Mouse (Mus musculus): ENCODE results near the gene Ggt6. TPM values are rescaled to one million over a fixed set of nuclear protein-coding genes. Genes with fewer than 3 reads are reported as not detected.
A peak's percentile ranks its signal among the peaks of the same experiment; 100 is the strongest.

Ggt6 gene
- polyA plus RNA-seq (2015; fragmentation: Nextera tagmentation; extraction: Ambion mirVana): 0.79 and 1.2 TPM in 2 replicates

- WGBS (ENCODE audit: insufficient replicate concordance): 53% methylated on average over 11 of the region's 11 CpGs
- H3K36me3 ChIP-seq (replicated peaks; ENCODE audit: insufficient read depth, low read length): no peaks in the 10 kb centered on the region
- H3K9ac ChIP-seq (replicated peaks): no peak within 1 kb of the TSS
- no peak within 1 kb of the TSS for H3K4me3 ChIP-seq (ENCODE audit: low read depth, low read length)
- H3K27ac ChIP-seq (ENCODE audit: low read depth): peak within 1 kb of the TSS; percentile 51; the same call in 1 of the 2 replicates
- no peaks in the 10 kb centered on the region for H3K9me3 ChIP-seq (ENCODE audit: low read length)
- H3K27me3 ChIP-seq (ENCODE audit: insufficient read depth, low read length): no peaks in the 10 kb centered on the region
- H3K4me2 ChIP-seq (ENCODE audit: low read depth, low read length): no peak within 1 kb of the TSS; the same call in 1 of the 2 replicates
- H3K4me1 ChIP-seq (ENCODE audit: insufficient read depth): no peaks in the 10 kb centered on the region
- TF ChIP-seq CTCF (IDR thresholded peaks at IDR 0.05; ENCODE audit: low read depth) (0 out of 2 replicates have a peak, but pooled peaks have one; percentile 3), EP300 (IDR thresholded peaks at IDR 0.05; ENCODE audit: low read depth) (peak; percentile 61; the same call in 1 of the 2 replicates)
- peak; percentile 91 for ATAC-seq
- peak; percentile 53 for DNase-seq
These were observed at the start of gene Ggt6 for GRCm38 (mm10) chr11:72434963-72435693. Gene Ggt6 (plus strand): TSS chr11:72435526.

- Histone ChIP-seq H3K9ac (replicated peaks) (no peak overlapping the region), H3K27ac (ENCODE audit: low read depth) (no peak overlapping the region), H3K36me3 (replicated peaks; ENCODE audit: insufficient read depth, low read length) (no peaks in the 10 kb centered on the region), H3K9me3 (ENCODE audit: low read length) (no peaks in the 10 kb centered on the region), H3K4me2 (ENCODE audit: low read depth, low read length) (no peak overlapping the region), H3K4me3 (ENCODE audit: low read depth, low read length) (no peak overlapping the region), H3K4me1 (ENCODE audit: insufficient read depth) (no peaks in the 10 kb centered on the region), H3K27me3 (ENCODE audit: insufficient read depth, low read length) (no peaks in the 10 kb centered on the region)
- no peak for TF ChIP-seq EP300 (IDR thresholded peaks at IDR 0.05; ENCODE audit: low read depth)
- TF ChIP-seq CTCF (IDR thresholded peaks at IDR 0.05; ENCODE audit: low read depth): no peak
- 91% methylated on average over 6 of the region's 6 CpGs for WGBS (ENCODE audit: insufficient replicate concordance)
- DNase-seq: no peak
- ATAC-seq: no peak
These were observed 47.2 kb upstream of the Ggt6 start for GRCm38 (mm10) chr11:72388113-72388529.

DNA sequence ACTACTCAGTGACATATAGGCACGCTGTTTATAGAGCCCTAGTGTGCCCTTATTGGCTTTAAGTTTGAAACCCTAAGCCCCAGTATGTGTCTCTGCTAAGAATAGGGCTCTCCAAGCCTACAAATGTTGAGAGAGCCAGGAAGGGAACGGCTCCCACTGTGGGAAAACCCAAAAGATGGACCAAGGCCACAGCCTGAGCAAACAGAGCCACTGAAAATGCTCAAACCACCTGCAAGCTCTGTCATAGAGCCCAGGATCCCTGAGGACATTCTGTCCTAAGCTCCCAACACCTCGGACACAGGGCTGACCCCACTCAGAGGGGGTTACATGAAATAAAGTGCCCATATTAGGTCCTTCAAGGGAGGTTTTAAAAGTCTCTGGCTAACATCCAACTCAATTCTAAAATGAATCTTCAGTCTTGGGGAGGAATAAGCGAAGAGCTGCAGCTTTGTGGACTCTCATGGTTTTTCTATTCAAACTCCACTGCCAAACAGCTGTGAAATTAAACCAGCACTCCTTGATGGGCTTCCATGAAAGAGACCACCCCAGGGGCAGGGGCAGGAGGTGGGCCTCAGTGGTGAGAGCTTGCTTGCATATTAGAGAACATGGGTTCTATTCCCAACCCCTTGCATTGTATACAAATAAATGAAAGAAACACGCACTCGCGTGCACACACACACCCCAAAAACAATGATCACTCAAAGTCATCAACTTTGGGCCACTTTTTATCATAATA is 45.8 kb upstream of the Ggt6 start:
- no peak for ATAC-seq
- Histone ChIP-seq H3K4me3 (ENCODE audit: low read depth, low read length) (no peak overlapping the region), H3K4me1 (ENCODE audit: insufficient read depth) (no peaks in the 10 kb centered on the region), H3K36me3 (replicated peaks; ENCODE audit: insufficient read depth, low read length) (no peaks in the 10 kb centered on the region), H3K27me3 (ENCODE audit: insufficient read depth, low read length) (no peaks in the 10 kb centered on the region), H3K9ac (replicated peaks) (no peak overlapping the region), H3K9me3 (ENCODE audit: low read length) (no peaks in the 10 kb centered on the region), H3K4me2 (ENCODE audit: low read depth, low read length) (no peak overlapping the region), H3K27ac (ENCODE audit: low read depth) (no peak overlapping the region)
- DNase-seq: no peak
- 76% methylated on average over 7 of the region's 7 CpGs for WGBS (ENCODE audit: insufficient replicate concordance)
- no peak for TF ChIP-seq CTCF (IDR thresholded peaks at IDR 0.05; ENCODE audit: low read depth)
- no peak for TF ChIP-seq EP300 (IDR thresholded peaks at IDR 0.05; ENCODE audit: low read depth)

DNA sequence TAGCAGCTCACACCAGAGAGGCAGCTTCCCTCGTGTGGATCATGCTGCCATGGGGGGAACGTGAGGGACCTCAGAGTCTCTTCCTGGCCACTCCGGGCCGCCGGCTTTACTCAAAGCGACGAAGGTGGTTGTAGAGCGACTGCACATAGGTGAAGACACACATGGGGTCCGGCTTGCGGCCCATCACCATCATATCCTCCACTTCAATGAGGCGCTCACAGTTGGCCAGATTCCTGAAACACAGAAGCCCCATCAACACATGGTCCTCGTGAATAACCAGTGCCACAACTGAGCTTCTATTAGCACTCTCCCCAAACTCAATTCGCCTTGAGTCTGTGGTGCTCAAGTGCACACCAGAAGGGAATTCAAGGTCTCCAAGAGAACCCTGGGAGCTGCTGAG is 44.1 kb upstream of the Ggt6 start:
- DNase-seq (no peak), ATAC-seq (no peak)
- WGBS (ENCODE audit: insufficient replicate concordance): 88% methylated on average over 13 of the region's 13 CpGs
- TF ChIP-seq CTCF (IDR thresholded peaks at IDR 0.05; ENCODE audit: low read depth) (no peak), EP300 (IDR thresholded peaks at IDR 0.05; ENCODE audit: low read depth) (no peak)
- H3K36me3 ChIP-seq (replicated peaks; ENCODE audit: insufficient read depth, low read length): no peaks in the 10 kb centered on the region
- no peaks in the 10 kb centered on the region for H3K9me3 ChIP-seq (ENCODE audit: low read length)
- no peaks in the 10 kb centered on the region for H3K4me1 ChIP-seq (ENCODE audit: insufficient read depth)
- no peak overlapping the region for H3K4me3 ChIP-seq (ENCODE audit: low read depth, low read length)
- H3K4me2 ChIP-seq (ENCODE audit: low read depth, low read length): no peak overlapping the region
- H3K27ac ChIP-seq (ENCODE audit: low read depth): no peak overlapping the region
- no peak overlapping the region for H3K9ac ChIP-seq (replicated peaks)
- H3K27me3 ChIP-seq (ENCODE audit: insufficient read depth, low read length): no peaks in the 10 kb centered on the region

DNA sequence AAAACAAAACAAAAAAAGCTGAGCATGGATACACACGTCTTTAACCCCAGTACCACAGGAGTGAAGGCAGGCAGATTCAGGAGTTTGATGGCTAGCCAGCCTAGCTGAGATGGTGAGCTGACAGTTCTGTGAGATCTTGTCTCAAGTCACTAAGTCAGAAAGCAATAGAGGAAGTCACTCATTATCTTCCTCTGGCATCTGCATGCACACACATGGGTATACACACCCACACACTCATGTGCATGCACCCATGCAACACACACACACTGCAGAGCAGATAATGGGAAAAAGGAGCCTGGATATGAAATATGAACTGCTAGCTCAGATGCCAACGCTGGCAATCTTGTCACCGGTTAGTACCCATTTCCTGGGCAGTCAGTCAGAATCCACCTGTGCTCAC is 42.1 kb upstream of the Ggt6 start:
- Histone ChIP-seq H3K27ac (ENCODE audit: low read depth) (no peak overlapping the region), H3K9me3 (ENCODE audit: low read length) (no peaks in the 10 kb centered on the region), H3K36me3 (replicated peaks; ENCODE audit: insufficient read depth, low read length) (no peaks in the 10 kb centered on the region), H3K4me2 (ENCODE audit: low read depth, low read length) (no peak overlapping the region), H3K9ac (replicated peaks) (no peak overlapping the region), H3K27me3 (ENCODE audit: insufficient read depth, low read length) (no peaks in the 10 kb centered on the region), H3K4me3 (ENCODE audit: low read depth, low read length) (no peak overlapping the region), H3K4me1 (ENCODE audit: insufficient read depth) (no peaks in the 10 kb centered on the region)
- TF ChIP-seq EP300 (IDR thresholded peaks at IDR 0.05; ENCODE audit: low read depth) (no peak), CTCF (IDR thresholded peaks at IDR 0.05; ENCODE audit: low read depth) (no peak)
- WGBS (ENCODE audit: insufficient replicate concordance): 62% methylated on average over 3 of the region's 3 CpGs
- ATAC-seq (no peak), DNase-seq (no peak)

DNA sequence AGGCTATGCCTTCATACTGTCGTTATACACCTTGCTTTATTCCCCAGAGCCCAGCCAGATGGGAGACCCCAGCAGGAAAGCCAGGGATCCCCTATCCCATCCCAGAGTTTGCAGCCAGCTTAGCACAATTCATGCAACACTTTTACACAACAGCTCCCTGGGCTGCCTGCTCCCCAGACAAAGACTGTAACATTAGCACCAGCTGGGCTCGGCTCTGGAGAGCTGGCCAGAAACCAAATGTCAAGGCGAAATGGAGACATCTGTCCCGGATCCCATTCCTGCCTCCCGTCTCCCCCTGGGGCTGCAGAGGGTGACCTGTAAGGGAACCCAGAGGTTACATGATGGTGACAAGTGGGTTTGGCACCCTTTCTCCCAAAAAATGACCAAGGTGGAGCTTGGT is 41.7 kb upstream of the Ggt6 start:
- Histone ChIP-seq H3K9ac (replicated peaks) (no peak overlapping the region), H3K4me1 (ENCODE audit: insufficient read depth) (no peaks in the 10 kb centered on the region), H3K27ac (ENCODE audit: low read depth) (no peak overlapping the region), H3K9me3 (ENCODE audit: low read length) (no peaks in the 10 kb centered on the region), H3K4me2 (ENCODE audit: low read depth, low read length) (no peak overlapping the region), H3K36me3 (replicated peaks; ENCODE audit: insufficient read depth, low read length) (no peaks in the 10 kb centered on the region), H3K4me3 (ENCODE audit: low read depth, low read length) (no peak overlapping the region), H3K27me3 (ENCODE audit: insufficient read depth, low read length) (no peaks in the 10 kb centered on the region)
- ATAC-seq (no peak), DNase-seq (no peak)
- 71% methylated on average over 5 of the region's 5 CpGs for WGBS (ENCODE audit: insufficient replicate concordance)
- no peak for TF ChIP-seq EP300 (IDR thresholded peaks at IDR 0.05; ENCODE audit: low read depth)
- TF ChIP-seq CTCF (IDR thresholded peaks at IDR 0.05; ENCODE audit: low read depth): no peak

Data from liver, postnatal 0 days (tissue).